Mouse (Mus musculus): Measurements from ENCODE around the gene Zfyve28.
A peak's percentile ranks its signal among the peaks of the same experiment; 100 is the strongest.

Gene Zfyve28

GRCm38 (mm10) chr5:34252307-34252966 is 35.8 kb downstream of the Zfyve28 start:
- no peak for DNase-seq (ENCODE audit: low spot score in 2 of 2)

GRCm38 (mm10) chr5:34251794-34252193 is 36.5 kb downstream of the Zfyve28 start:
- no peak for DNase-seq (ENCODE audit: low spot score in 2 of 2)

GRCm38 (mm10) chr5:34250090-34250489 is 38.2 kb downstream of the Zfyve28 start:
- DNase-seq (ENCODE audit: low spot score in 2 of 2): no peak

- no peak for DNase-seq (ENCODE audit: low spot score in 2 of 2)
Observed at GRCm38 (mm10) chr5:34249132-34249531, 39.1 kb downstream of the Zfyve28 start.

- no peak for DNase-seq (ENCODE audit: low spot score in 2 of 2)
Observed at GRCm38 (mm10) chr5:34246443-34246842, 41.8 kb downstream of the Zfyve28 start.

- no peak for DNase-seq (ENCODE audit: low spot score in 2 of 2)
Observed at GRCm38 (mm10) chr5:34243062-34243461, 45.2 kb downstream of the Zfyve28 start.

- peak in 1 of 2 experiments; percentile 27 for DNase-seq (ENCODE audit: low spot score in 2 of 2)
Observed at GRCm38 (mm10) chr5:34242224-34242963, 45.9 kb downstream of the Zfyve28 start.

GRCm38 (mm10) chr5:34238444-34238843 is 49.8 kb downstream of the Zfyve28 start:
- no peak for DNase-seq (ENCODE audit: low spot score in 2 of 2)

GRCm38 (mm10) chr5:34235898-34236420 is 52.3 kb downstream of the Zfyve28 start:
- no peak for DNase-seq (ENCODE audit: low spot score in 2 of 2)

- no peak for DNase-seq (ENCODE audit: low spot score in 2 of 2)
Observed at GRCm38 (mm10) chr5:34235056-34235455, 53.2 kb downstream of the Zfyve28 start.

- DNase-seq (ENCODE audit: low spot score in 2 of 2): no peak
Observed at GRCm38 (mm10) chr5:34233221-34233515, 55.1 kb downstream of the Zfyve28 start.

- DNase-seq (ENCODE audit: low spot score in 2 of 2): no peak
Observed at GRCm38 (mm10) chr5:34232481-34233220, 55.6 kb downstream of the Zfyve28 start.

GRCm38 (mm10) chr5:34231901-34232300 is 56.3 kb downstream of the Zfyve28 start:
- no peak for DNase-seq (ENCODE audit: low spot score in 2 of 2)

- no peak for DNase-seq (ENCODE audit: low spot score in 2 of 2)
Observed at GRCm38 (mm10) chr5:34230599-34231485, 57.4 kb downstream of the Zfyve28 start.

- DNase-seq (ENCODE audit: low spot score in 2 of 2): no peak
Observed at GRCm38 (mm10) chr5:34229503-34229902, 58.7 kb downstream of the Zfyve28 start.

GRCm38 (mm10) chr5:34225516-34225915 is 62.7 kb downstream of the Zfyve28 start:
- DNase-seq (ENCODE audit: low spot score in 2 of 2): no peak

GRCm38 (mm10) chr5:34224515-34224914 is 63.7 kb downstream of the Zfyve28 start:
- DNase-seq (ENCODE audit: low spot score in 2 of 2): no peak

- no peak for DNase-seq (ENCODE audit: low spot score in 2 of 2)
Observed at GRCm38 (mm10) chr5:34220001-34220400, 68.2 kb downstream of the Zfyve28 start.

- no peak for DNase-seq (ENCODE audit: low spot score in 2 of 2)
Observed at GRCm38 (mm10) chr5:34218672-34219071, 69.6 kb downstream of the Zfyve28 start.

GRCm38 (mm10) chr5:34217756-34218155 is 70.5 kb downstream of the Zfyve28 start:
- DNase-seq (ENCODE audit: low spot score in 2 of 2): no peak

GRCm38 (mm10) chr5:34216025-34216424 is 72.2 kb downstream of the Zfyve28 start:
- DNase-seq (ENCODE audit: low spot score in 2 of 2): no peak

Data from urinary bladder, adult 18-20 months (tissue).